11 mouse cellular contexts compared by ENCODE assay signal in genomic region chr7:78390019-78390418, GRCm38 (mm10).
DNase-seq lines count a peak whose midpoint lies in the region.
"Had no signal": no experiment of that assay in that cellular context is flagged by ENCODE, and none has a peak within 500 bp of the region (broad histone marks: within the 10 kb centered on the region; RNA-seq: fewer than 3 reads in every experiment).

No protein-coding gene starts in this region.

- H3K9me3 ChIP-seq in limb, embryonic 10.5 days (replicated peaks), result no peaks in the 10 kb centered on the region
- H3K9me3 ChIP-seq: hindbrain, embryonic 15.5 days; neural tube, embryonic 15.5 days had no signal

- H3K36me3 ChIP-seq in limb, embryonic 10.5 days, result no peaks in the 10 kb centered on the region
- H3K36me3 ChIP-seq: hindbrain, embryonic 15.5 days had no signal

- peak; percentile 22 for DNase-seq in lung, postnatal 25 days (ENCODE audit: low spot score)
- DNase-seq in lung, postnatal 14 days, result no peak
- peak; percentile 96 for DNase-seq in cerebellum, adult 11-12 months
- DNase-seq in cerebellum, postnatal 25 days, result peak; percentile 88 to 89
- DNase-seq in layer of hippocampus, postnatal 25 days (ENCODE audit: extremely low spot score in 1 of 2, low spot score in 1 of 2), result peak; percentile 35 to 48
- no peak for DNase-seq in limb, embryonic 10.5 days (ENCODE audit: low spot score)
- no peak for DNase-seq in adrenal gland, adult 18-20 months (ENCODE audit: low spot score in 2 of 2)
- DNase-seq: kidney, adult 8-10 months; liver, postnatal 0 days had no signal

- H3K4me1 ChIP-seq in limb, embryonic 10.5 days, result no peaks in the 10 kb centered on the region
- H3K4me1 ChIP-seq: hindbrain, embryonic 15.5 days; neural tube, embryonic 15.5 days had no signal

- H3K27me3 ChIP-seq in limb, embryonic 10.5 days (ENCODE audit: low read depth, poor library complexity, severe bottlenecking), result no peaks in the 10 kb centered on the region
- H3K27me3 ChIP-seq: hindbrain, embryonic 15.5 days; neural tube, embryonic 15.5 days had no signal

- no peak overlapping the region for H3K4me3 ChIP-seq in limb, embryonic 10.5 days
- H3K4me3 ChIP-seq: hindbrain, embryonic 15.5 days; neural tube, embryonic 15.5 days had no signal

- 87% methylated on average over 3 of the region's 3 CpGs for WGBS in limb, embryonic 10.5 days

- no peak overlapping the region for H3K27ac ChIP-seq in limb, embryonic 10.5 days
- H3K27ac ChIP-seq: hindbrain, embryonic 15.5 days; neural tube, embryonic 15.5 days had no signal

Comparison
In these comparisons a context has a peak if more than half of its experiments do, and no peak if none do; other contexts are left out.
1. DNase-seq: peak in lung, postnatal 25 days (single experiment), cerebellum, adult 11-12 months (single experiment), cerebellum, postnatal 25 days (2 of 2) and layer of hippocampus, postnatal 25 days (2 of 2); none in lung, postnatal 14 days (single experiment), limb, embryonic 10.5 days (single experiment) and adrenal gland, adult 18-20 months (0 of 2).